Mouse (Mus musculus): Measurements from ENCODE around the gene Zfp423. TPM values are rescaled to one million over a fixed set of nuclear protein-coding genes. Genes with fewer than 3 reads are reported as not detected.

Zfp423 gene
- polyA plus RNA-seq, 1 experiment from 2014 or later = 6.1 TPM

DNA sequence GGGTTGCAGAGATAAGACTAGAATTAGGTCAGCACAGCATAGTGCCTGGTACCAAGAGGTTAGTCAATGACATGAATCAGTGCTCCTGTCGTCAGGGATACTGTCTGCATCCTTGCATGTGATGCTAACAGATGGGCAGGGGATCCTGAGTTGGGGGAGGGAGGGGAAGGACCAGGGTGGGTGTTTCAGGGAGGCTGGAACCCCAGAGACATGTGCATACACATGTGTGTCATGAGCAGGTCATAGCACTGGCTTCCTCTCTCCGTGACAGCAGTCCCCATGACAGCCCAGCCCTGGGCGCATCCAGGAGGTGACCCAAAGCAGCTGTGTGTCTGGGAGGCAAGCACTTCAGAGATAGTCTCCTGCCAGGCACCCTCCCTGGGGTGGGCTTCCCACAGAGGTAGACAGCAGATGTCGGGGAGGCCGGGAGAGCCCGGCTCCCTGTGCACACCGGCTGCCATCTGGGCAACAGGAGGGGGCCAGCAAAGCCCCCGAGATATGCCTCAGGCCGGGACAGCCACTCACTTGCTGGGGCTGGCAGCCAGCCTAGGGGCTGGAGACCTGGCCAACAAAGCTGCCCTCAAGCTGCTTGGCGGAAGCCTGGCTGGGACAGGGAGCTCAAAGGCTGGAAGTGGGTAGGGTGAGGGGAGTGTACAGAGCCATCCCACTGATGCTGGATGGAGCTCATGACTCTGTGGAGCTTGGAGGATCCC is 272.3 kb downstream of the Zfp423 start:
- H3K9me3 ChIP-seq (replicated peaks; ENCODE audit: low read length) = no peaks in the 10 kb centered on the region
- H3K4me1 ChIP-seq (replicated peaks; ENCODE audit: insufficient read depth, low read length) = peaks cover 14% of the 10 kb centered on the region; the same call in 1 of the 2 replicates
- DNase-seq (ENCODE audit: low spot score) (no peak), ATAC-seq (replicated peaks; ENCODE audit: low FRiP score, low read depth) (no peak)
- WGBS = 83% methylated on average over 10 of the region's 10 CpGs
- no peak overlapping the region for H3K9ac ChIP-seq (ENCODE audit: low read depth, low read length)
- no peak overlapping the region for H3K4me3 ChIP-seq (replicated peaks; ENCODE audit: low read depth, low read length)
- no peak overlapping the region for H3K4me2 ChIP-seq (ENCODE audit: low read length)
- no peaks in the 10 kb centered on the region for H3K36me3 ChIP-seq (ENCODE audit: insufficient read depth, low read length)
- no peak for TF ChIP-seq CTCF (IDR thresholded peaks at IDR 0.05; ENCODE audit: low read depth)
- no peak overlapping the region for H3K27ac ChIP-seq
- H3K27me3 ChIP-seq (ENCODE audit: insufficient read depth, low read length) = no peaks in the 10 kb centered on the region

GRCm38 (mm10) chr8:87686026-87686425 is 273.4 kb downstream of the Zfp423 start:
- TF ChIP-seq CTCF (IDR thresholded peaks at IDR 0.05; ENCODE audit: low read depth) = no peak
- no peak overlapping the region for H3K4me2 ChIP-seq (ENCODE audit: low read length)
- H3K9me3 ChIP-seq (replicated peaks; ENCODE audit: low read length) = no peaks in the 10 kb centered on the region
- no peaks in the 10 kb centered on the region for H3K27me3 ChIP-seq (ENCODE audit: insufficient read depth, low read length)
- H3K9ac ChIP-seq (ENCODE audit: low read depth, low read length) = no peak overlapping the region
- ATAC-seq (replicated peaks; ENCODE audit: low FRiP score, low read depth) (no peak), DNase-seq (ENCODE audit: low spot score) (no peak)
- 83% methylated on average over 3 of the region's 3 CpGs for WGBS
- H3K36me3 ChIP-seq (ENCODE audit: insufficient read depth, low read length) = no peaks in the 10 kb centered on the region
- H3K4me1 ChIP-seq (replicated peaks; ENCODE audit: insufficient read depth, low read length) = peaks cover 13% of the 10 kb centered on the region; the same call in 1 of the 2 replicates
- no peak overlapping the region for H3K4me3 ChIP-seq (replicated peaks; ENCODE audit: low read depth, low read length)
- no peak overlapping the region for H3K27ac ChIP-seq

GRCm38 (mm10) chr8:87685392-87685791 is 274.0 kb downstream of the Zfp423 start:
- Histone ChIP-seq H3K4me1 (replicated peaks; ENCODE audit: insufficient read depth, low read length) (peaks cover 6% of the 10 kb centered on the region; the same call in 1 of the 2 replicates), H3K9me3 (replicated peaks; ENCODE audit: low read length) (no peaks in the 10 kb centered on the region), H3K9ac (ENCODE audit: low read depth, low read length) (no peak overlapping the region), H3K27ac (no peak overlapping the region), H3K27me3 (ENCODE audit: insufficient read depth, low read length) (no peaks in the 10 kb centered on the region), H3K4me2 (ENCODE audit: low read length) (no peak overlapping the region), H3K36me3 (ENCODE audit: insufficient read depth, low read length) (no peaks in the 10 kb centered on the region), H3K4me3 (replicated peaks; ENCODE audit: low read depth, low read length) (no peak overlapping the region)
- TF ChIP-seq CTCF (IDR thresholded peaks at IDR 0.05; ENCODE audit: low read depth) = no peak
- no peak for DNase-seq (ENCODE audit: low spot score)
- no peak for ATAC-seq (replicated peaks; ENCODE audit: low FRiP score, low read depth)
- WGBS = 54% methylated on average over 8 of the region's 8 CpGs

GRCm38 (mm10) chr8:87682066-87682465 is 277.3 kb downstream of the Zfp423 start:
- no peak for DNase-seq (ENCODE audit: low spot score)
- Histone ChIP-seq H3K4me2 (ENCODE audit: low read length) (no peak overlapping the region), H3K9ac (ENCODE audit: low read depth, low read length) (no peak overlapping the region), H3K27me3 (ENCODE audit: insufficient read depth, low read length) (no peaks in the 10 kb centered on the region), H3K27ac (no peak overlapping the region), H3K4me1 (replicated peaks; ENCODE audit: insufficient read depth, low read length) (no peaks in the 10 kb centered on the region), H3K9me3 (replicated peaks; ENCODE audit: low read length) (no peaks in the 10 kb centered on the region), H3K4me3 (replicated peaks; ENCODE audit: low read depth, low read length) (no peak overlapping the region), H3K36me3 (ENCODE audit: insufficient read depth, low read length) (no peaks in the 10 kb centered on the region)
- no peak for TF ChIP-seq CTCF (IDR thresholded peaks at IDR 0.05; ENCODE audit: low read depth)
- 88% methylated on average over 3 of the region's 3 CpGs for WGBS
- ATAC-seq (replicated peaks; ENCODE audit: low FRiP score, low read depth) = no peak

DNA sequence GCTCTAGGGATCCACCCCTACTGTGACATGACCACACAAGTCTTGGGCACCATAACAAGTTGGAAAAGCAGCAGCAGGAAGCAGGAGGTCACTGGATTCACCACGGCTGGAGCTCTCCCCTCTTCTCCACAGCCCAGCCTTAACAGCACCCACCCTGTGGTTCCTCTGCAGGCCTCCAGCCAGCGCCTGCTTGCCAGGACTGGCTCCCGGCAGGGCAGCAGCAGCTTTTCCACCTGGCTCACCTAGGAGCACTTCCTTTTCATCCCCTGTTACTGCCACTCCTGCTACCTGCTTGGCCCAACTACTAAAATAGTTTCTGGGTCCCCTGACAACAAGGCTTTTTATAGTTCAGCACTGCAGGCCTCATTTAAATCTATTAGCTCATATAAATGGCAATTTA is 279.4 kb downstream of the Zfp423 start:
- WGBS = 63% methylated on average over 3 of the region's 3 CpGs
- H3K27ac ChIP-seq = no peak overlapping the region
- no peaks in the 10 kb centered on the region for H3K36me3 ChIP-seq (ENCODE audit: insufficient read depth, low read length)
- ATAC-seq (replicated peaks; ENCODE audit: low FRiP score, low read depth) (no peak), DNase-seq (ENCODE audit: low spot score) (no peak)
- no peak overlapping the region for H3K4me2 ChIP-seq (ENCODE audit: low read length)
- TF ChIP-seq CTCF (IDR thresholded peaks at IDR 0.05; ENCODE audit: low read depth) = no peak
- no peak overlapping the region for H3K4me3 ChIP-seq (replicated peaks; ENCODE audit: low read depth, low read length)
- no peaks in the 10 kb centered on the region for H3K9me3 ChIP-seq (replicated peaks; ENCODE audit: low read length)
- H3K4me1 ChIP-seq (replicated peaks; ENCODE audit: insufficient read depth, low read length) = no peaks in the 10 kb centered on the region
- H3K27me3 ChIP-seq (ENCODE audit: insufficient read depth, low read length) = no peaks in the 10 kb centered on the region
- H3K9ac ChIP-seq (ENCODE audit: low read depth, low read length) = no peak overlapping the region

DNA sequence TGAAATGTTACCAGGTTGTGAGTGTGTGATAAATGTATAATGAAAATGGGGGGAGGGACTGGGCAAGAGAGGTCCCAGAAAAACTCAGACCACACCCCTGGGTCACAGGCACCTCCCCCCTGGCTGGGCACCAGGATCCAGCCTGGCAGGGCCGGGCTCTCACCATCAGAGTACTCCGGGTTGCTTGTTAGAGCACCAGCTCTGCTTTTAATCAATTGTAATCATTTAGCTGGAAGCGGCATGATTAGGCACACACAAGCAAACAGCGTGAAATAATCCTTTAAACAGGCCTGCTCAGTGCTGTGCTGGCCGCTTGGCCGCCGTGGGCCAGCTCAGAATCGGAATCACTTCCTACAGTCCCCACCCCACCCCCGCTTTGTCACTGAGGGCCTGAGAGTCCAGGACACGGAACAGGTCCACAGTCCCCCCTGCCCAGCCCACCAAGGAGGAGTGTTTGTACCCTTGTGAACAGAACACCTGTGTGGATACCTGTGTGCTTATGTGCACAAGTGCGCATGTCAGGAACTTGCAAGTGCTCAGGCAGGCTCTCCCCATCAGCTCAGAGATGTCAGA is 279.9 kb downstream of the Zfp423 start:
- H3K27ac ChIP-seq = no peak overlapping the region
- no peak for TF ChIP-seq CTCF (IDR thresholded peaks at IDR 0.05; ENCODE audit: low read depth)
- ATAC-seq (replicated peaks; ENCODE audit: low FRiP score, low read depth) (no peak; the same call in 1 of the 2 replicates), DNase-seq (ENCODE audit: low spot score) (no peak)
- H3K4me1 ChIP-seq (replicated peaks; ENCODE audit: insufficient read depth, low read length) = no peaks in the 10 kb centered on the region
- H3K27me3 ChIP-seq (ENCODE audit: insufficient read depth, low read length) = no peaks in the 10 kb centered on the region
- no peaks in the 10 kb centered on the region for H3K36me3 ChIP-seq (ENCODE audit: insufficient read depth, low read length)
- H3K9me3 ChIP-seq (replicated peaks; ENCODE audit: low read length) = no peaks in the 10 kb centered on the region
- WGBS = 83% methylated on average over 11 of the region's 11 CpGs
- H3K4me2 ChIP-seq (ENCODE audit: low read length) = no peak overlapping the region
- H3K9ac ChIP-seq (ENCODE audit: low read depth, low read length) = no peak overlapping the region
- H3K4me3 ChIP-seq (replicated peaks; ENCODE audit: low read depth, low read length) = no peak overlapping the region

Data from kidney, postnatal 0 days (tissue).